Comparison of ENCODE assay signal across 8 mouse cellular contexts in the genomic region with DNA sequence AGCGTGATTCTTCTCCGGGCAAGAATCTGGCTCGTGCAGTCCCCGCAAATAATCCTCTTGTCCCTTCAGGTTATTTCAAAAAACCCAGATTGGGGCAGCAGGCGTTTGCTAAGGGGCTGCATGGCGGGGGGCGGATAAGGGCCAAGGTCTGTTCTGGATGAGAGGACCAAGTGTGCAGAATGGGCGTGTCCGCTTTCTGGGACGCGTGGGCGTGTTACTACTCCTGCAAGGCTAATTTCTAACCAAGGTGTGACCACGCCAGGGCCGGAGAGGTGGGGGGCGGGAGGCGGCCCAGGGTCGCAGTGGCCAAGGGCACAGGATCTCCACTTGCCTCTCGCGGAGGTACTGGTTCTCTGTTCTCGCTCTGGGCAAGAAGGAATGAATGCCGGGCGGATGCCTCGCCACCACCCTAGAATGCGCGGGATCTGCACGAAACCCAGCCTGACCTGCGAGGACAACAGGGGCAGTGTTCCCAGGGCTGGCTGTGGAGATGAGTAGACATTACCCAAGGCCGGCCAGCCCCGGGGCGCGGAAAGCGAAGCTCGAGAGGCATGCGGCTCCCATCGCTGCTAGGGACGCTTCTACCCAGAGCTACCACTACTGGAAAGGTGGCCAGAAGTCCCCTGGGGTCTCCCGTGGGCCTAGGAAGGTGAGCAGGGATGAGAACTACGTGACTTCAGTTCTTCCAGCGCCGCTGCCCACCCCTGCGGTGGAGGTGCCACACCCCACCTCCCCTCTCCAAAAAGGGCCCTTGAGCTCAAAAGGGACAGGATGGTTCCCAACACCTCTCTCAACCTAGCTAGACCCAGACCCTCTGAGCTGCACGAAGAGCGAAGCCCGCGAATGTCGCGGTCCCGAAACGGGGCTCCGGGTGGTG. TPM values are rescaled to one million over a fixed set of nuclear protein-coding genes. Genes with fewer than 3 reads are reported as not detected.
DNase-seq lines count a peak whose midpoint lies in the region; ATAC-seq and TF ChIP-seq lines count a peak whose summit lies in the region.

No protein-coding gene starts in this region.

- peak overlapping the region; percentile 53 for H3K4me3 ChIP-seq in liver, embryonic 11.5 days (ENCODE audit: low read depth, low read length)
- peak overlapping the region; percentile 64 for H3K4me3 ChIP-seq in embryonic facial prominence, embryonic 13.5 days
- H3K4me3 ChIP-seq in hindbrain, postnatal 0 days (ENCODE audit: low read length), result peak overlapping the region; percentile 56
- H3K4me3 ChIP-seq in neural tube, embryonic 14.5 days (ENCODE audit: low read depth, low read length), result peak overlapping the region; percentile 57

- ATAC-seq in liver, embryonic 11.5 days (replicated peaks; ENCODE audit: low FRiP score), result no peak
- ATAC-seq in embryonic facial prominence, embryonic 13.5 days (ENCODE audit: insufficient number of reproducible peaks, insufficient read depth, low FRiP score, low TSS enrichment, low read depth), result no peak
- no peak for ATAC-seq in hindbrain, postnatal 0 days
- ATAC-seq in neural tube, embryonic 14.5 days (ENCODE audit: low read depth), result no peak

- WGBS in liver, embryonic 11.5 days, result 7% methylated on average over 50 of the region's 50 CpGs
- 6% methylated on average over 50 of the region's 50 CpGs for WGBS in embryonic facial prominence, embryonic 13.5 days
- 9% methylated on average over 50 of the region's 50 CpGs for WGBS in hindbrain, postnatal 0 days
- 9% methylated on average over 50 of the region's 50 CpGs for WGBS in neural tube, embryonic 14.5 days

- no peak for DNase-seq in liver, embryonic 11.5 days (ENCODE audit: low spot score)
- DNase-seq in liver, result no peak
- DNase-seq in hindbrain, postnatal 0 days (ENCODE audit: low spot score), result no peak
- no peak for DNase-seq in frontal cortex, postnatal 10 days (ENCODE audit: low spot score in 2 of 2)
- no peak for DNase-seq in frontal cortex, postnatal 36 days (ENCODE audit: low spot score in 2 of 2)
- DNase-seq in spleen, adult 12 weeks (ENCODE audit: low spot score), result no peak

- H3K36me3 ChIP-seq in liver, embryonic 11.5 days (ENCODE audit: control insufficient read depth, insufficient read depth, low read length), result no peaks in the 10 kb centered on the region
- no peaks in the 10 kb centered on the region for H3K36me3 ChIP-seq in embryonic facial prominence, embryonic 13.5 days
- no peaks in the 10 kb centered on the region for H3K36me3 ChIP-seq in hindbrain, postnatal 0 days (ENCODE audit: insufficient read depth, low read length)
- no peaks in the 10 kb centered on the region for H3K36me3 ChIP-seq in neural tube, embryonic 14.5 days (ENCODE audit: control insufficient read depth, insufficient read depth, low read length)

- H3K27ac ChIP-seq in liver, embryonic 11.5 days (ENCODE audit: low read depth, low read length), result no peak overlapping the region
- H3K27ac ChIP-seq in embryonic facial prominence, embryonic 13.5 days, result no peak overlapping the region
- H3K27ac ChIP-seq in hindbrain, postnatal 0 days, result no peak overlapping the region
- no peak overlapping the region for H3K27ac ChIP-seq in neural tube, embryonic 14.5 days (ENCODE audit: low read depth, low read length)

- peak; percentile 1; the same call in 1 of the 2 replicates for TF ChIP-seq CTCF in hindbrain, postnatal 0 days (IDR thresholded peaks at IDR 0.05; ENCODE audit: low read depth)

- peak overlapping the region; percentile 86 for H3K4me2 ChIP-seq in liver, embryonic 11.5 days
- peak overlapping the region; percentile 99 for H3K4me2 ChIP-seq in embryonic facial prominence, embryonic 13.5 days
- peak overlapping the region; percentile 99 for H3K4me2 ChIP-seq in hindbrain, postnatal 0 days (ENCODE audit: low read depth, low read length)
- peak overlapping the region; percentile 100 for H3K4me2 ChIP-seq in neural tube, embryonic 14.5 days (ENCODE audit: low read depth, low read length)

- H3K27me3 ChIP-seq in liver, embryonic 11.5 days (replicated peaks; ENCODE audit: control insufficient read depth, insufficient read depth, low read length), result peaks cover 72% of the 10 kb centered on the region
- H3K27me3 ChIP-seq in embryonic facial prominence, embryonic 13.5 days, result peaks cover 79% of the 10 kb centered on the region
- peaks cover 36% of the 10 kb centered on the region for H3K27me3 ChIP-seq in hindbrain, postnatal 0 days (ENCODE audit: insufficient read depth, low read length)
- peaks cover 46% of the 10 kb centered on the region for H3K27me3 ChIP-seq in neural tube, embryonic 14.5 days (ENCODE audit: control insufficient read depth, insufficient read depth, low read length)

- H3K4me1 ChIP-seq in liver, embryonic 11.5 days (replicated peaks; ENCODE audit: control insufficient read depth, insufficient read depth, low read length), result peaks cover 6% of the 10 kb centered on the region; the same call in 1 of the 2 replicates
- peaks cover 16% of the 10 kb centered on the region for H3K4me1 ChIP-seq in embryonic facial prominence, embryonic 13.5 days
- peaks cover 7% of the 10 kb centered on the region for H3K4me1 ChIP-seq in hindbrain, postnatal 0 days (ENCODE audit: insufficient read depth, low read length)
- peaks cover 14% of the 10 kb centered on the region for H3K4me1 ChIP-seq in neural tube, embryonic 14.5 days (ENCODE audit: control insufficient read depth, insufficient read depth, low read length)

- no peak overlapping the region for H3K9ac ChIP-seq in liver, embryonic 11.5 days (ENCODE audit: low read depth, low read length)
- peak overlapping the region; percentile 78 for H3K9ac ChIP-seq in embryonic facial prominence, embryonic 13.5 days
- H3K9ac ChIP-seq in hindbrain, postnatal 0 days (replicated peaks; ENCODE audit: low read length), result no peak overlapping the region; the same call in 1 of the 2 replicates
- no peak overlapping the region for H3K9ac ChIP-seq in neural tube, embryonic 14.5 days (replicated peaks; ENCODE audit: low read depth, low read length)

- no peaks in the 10 kb centered on the region for H3K9me3 ChIP-seq in liver, embryonic 11.5 days (ENCODE audit: control insufficient read depth, low read length)
- H3K9me3 ChIP-seq in embryonic facial prominence, embryonic 13.5 days, result no peaks in the 10 kb centered on the region
- no peaks in the 10 kb centered on the region for H3K9me3 ChIP-seq in hindbrain, postnatal 0 days (ENCODE audit: low read length)
- H3K9me3 ChIP-seq in neural tube, embryonic 14.5 days (ENCODE audit: control insufficient read depth, low read length), result no peaks in the 10 kb centered on the region

RNA-seq across cellular contexts. Expression of a gene that starts 10.3 kb away (rescaled TPM):
- polyA plus RNA-seq in liver, embryonic 11.5 days (2014; fragmentation: Nextera tagmentation; extraction: Ambion mirVana), result 0.42 and 0.80 TPM in 2 replicates
- polyA plus RNA-seq in embryonic facial prominence, embryonic 13.5 days (2015; fragmentation: Nextera tagmentation; extraction: Ambion mirVana), result 0.72 and 0.84 TPM in 2 replicates
- total RNA-seq in hindbrain, postnatal 0 days (2014; rRNA removed), result 20.6 and 31.8 TPM in 2 replicates
- 3.5 and 4.0 TPM in 2 replicates for polyA plus RNA-seq in hindbrain, postnatal 0 days (2015; fragmentation: Nextera tagmentation; extraction: Ambion mirVana)
- polyA plus RNA-seq in neural tube, embryonic 14.5 days (2014; fragmentation: Nextera tagmentation; extraction: Ambion mirVana), result 6.0 and 15.4 TPM in 2 replicates
